Mouse (Mus musculus) ES-Bruce4 (cell line): ENCODE measurements around the gene Ptprk. TPM values are rescaled to one million over a fixed set of nuclear protein-coding genes. Genes with fewer than 3 reads are reported as not detected.

Experiments
- H3K27ac ChIP-seq: 2 replicates; pipeline ENCODE4 v1.5.1; 2012; ENCODE audit warnings: low read length, inconsistent platforms; ENCODE audit not compliant: insufficient read depth
- H3K27me3 ChIP-seq: 2 replicates; pipeline ENCODE4 v1.6.1; 2012; ENCODE audit warnings: mild to moderate bottlenecking, low read length, inconsistent platforms; ENCODE audit not compliant: control insufficient read depth, poor library complexity, insufficient read depth, severe bottlenecking
- H3K36me3 ChIP-seq: 2 replicates; pipeline ENCODE4 v1.6.1; 2012; ENCODE audit warnings: inconsistent platforms, mild to moderate bottlenecking, low read length, moderate library complexity; ENCODE audit not compliant: control insufficient read depth, poor library complexity, insufficient read depth, severe bottlenecking
- H3K4me1 ChIP-seq: one replicate; pipeline ENCODE4 v1.8.1; 2011; ENCODE audit warnings: low read length; ENCODE audit not compliant: control insufficient read depth, insufficient read depth
- H3K4me3 ChIP-seq: 2 replicates; pipeline ENCODE4 v1.5.1; 2011; ENCODE audit warnings: low read depth, mild to moderate bottlenecking, low read length
- H3K9ac ChIP-seq: 2 replicates; pipeline ENCODE4 v1.6.1; 2012; ENCODE audit warnings: low read depth, mild to moderate bottlenecking, inconsistent platforms; ENCODE audit not compliant: poor library complexity, severe bottlenecking
- H3K9me3 ChIP-seq: replicated peaks from 2 replicates; pipeline ENCODE4 v1.6.1; 2012; ENCODE audit warnings: mild to moderate bottlenecking, low read length, inconsistent platforms; ENCODE audit not compliant: control insufficient read depth, poor library complexity, insufficient read depth, severe bottlenecking
- CTCF ChIP-seq: IDR thresholded peaks from one replicate; pipeline ENCODE4 v1.8.1; 2011; ENCODE audit warnings: low read depth, low read length
- EP300 ChIP-seq: IDR thresholded peaks from 2 replicates; pipeline ENCODE4 v1.6.1; 2011; ENCODE audit warnings: low read depth, low read length; ENCODE audit not compliant: insufficient read depth
- POLR2A ChIP-seq: IDR thresholded peaks from one replicate; pipeline ENCODE4 v1.8.1; 2011; ENCODE audit warnings: low read length; ENCODE audit not compliant: insufficient read depth
- polyA plus RNA-seq: library from polyadenylated mRNA; stranded (reverse); fragments of >200 nt; gene quantifications from 2 replicates; pipeline ENCODE4 v1.2.4, GENCODE M21; 2011; ENCODE audit warnings: low read depth; ENCODE audit not compliant: missing spikeins, insufficient read depth, insufficient read length

The Ptprk gene
- polyA plus RNA-seq, 1 experiment, result 48.9 TPM

- no peak overlapping the region for H3K9ac ChIP-seq
- H3K4me1 ChIP-seq, result no peaks in the 10 kb centered on the region
- H3K9me3 ChIP-seq, result no peaks in the 10 kb centered on the region
- TF ChIP-seq EP300 (no peak), CTCF (no peak), POLR2A (no peak)
- no peak overlapping the region for H3K4me3 ChIP-seq
- H3K36me3 ChIP-seq, result no peaks in the 10 kb centered on the region; the same call in 1 of the 2 replicates
- H3K27me3 ChIP-seq, result no peaks in the 10 kb centered on the region
- no peak overlapping the region for H3K27ac ChIP-seq
Observed at GRCm38 (mm10) chr10:28098923-28099322, 24.3 kb downstream of the Ptprk start.

- Histone ChIP-seq H3K4me3 (no peak overlapping the region), H3K9ac (no peak overlapping the region), H3K9me3 (no peaks in the 10 kb centered on the region), H3K27ac (no peak overlapping the region), H3K36me3 (no peaks in the 10 kb centered on the region), H3K4me1 (no peaks in the 10 kb centered on the region), H3K27me3 (no peaks in the 10 kb centered on the region)
- TF ChIP-seq POLR2A (no peak), CTCF (no peak), EP300 (no peak)
Observed at GRCm38 (mm10) chr10:28103406-28103906, 28.8 kb downstream of the Ptprk start.

GRCm38 (mm10) chr10:28103924-28104323 is 29.3 kb downstream of the Ptprk start:
- Histone ChIP-seq H3K27ac (no peak overlapping the region), H3K4me3 (no peak overlapping the region), H3K9me3 (no peaks in the 10 kb centered on the region), H3K9ac (no peak overlapping the region), H3K4me1 (no peaks in the 10 kb centered on the region), H3K27me3 (no peaks in the 10 kb centered on the region), H3K36me3 (no peaks in the 10 kb centered on the region)
- TF ChIP-seq CTCF, result no peak
- no peak for TF ChIP-seq EP300
- no peak for TF ChIP-seq POLR2A

GRCm38 (mm10) chr10:28105247-28105646 is 30.6 kb downstream of the Ptprk start:
- Histone ChIP-seq H3K4me1 (no peaks in the 10 kb centered on the region), H3K9me3 (no peaks in the 10 kb centered on the region), H3K27me3 (no peaks in the 10 kb centered on the region), H3K27ac (no peak overlapping the region), H3K36me3 (no peaks in the 10 kb centered on the region), H3K9ac (no peak overlapping the region), H3K4me3 (no peak overlapping the region)
- TF ChIP-seq EP300 (no peak), POLR2A (no peak), CTCF (no peak)

DNA sequence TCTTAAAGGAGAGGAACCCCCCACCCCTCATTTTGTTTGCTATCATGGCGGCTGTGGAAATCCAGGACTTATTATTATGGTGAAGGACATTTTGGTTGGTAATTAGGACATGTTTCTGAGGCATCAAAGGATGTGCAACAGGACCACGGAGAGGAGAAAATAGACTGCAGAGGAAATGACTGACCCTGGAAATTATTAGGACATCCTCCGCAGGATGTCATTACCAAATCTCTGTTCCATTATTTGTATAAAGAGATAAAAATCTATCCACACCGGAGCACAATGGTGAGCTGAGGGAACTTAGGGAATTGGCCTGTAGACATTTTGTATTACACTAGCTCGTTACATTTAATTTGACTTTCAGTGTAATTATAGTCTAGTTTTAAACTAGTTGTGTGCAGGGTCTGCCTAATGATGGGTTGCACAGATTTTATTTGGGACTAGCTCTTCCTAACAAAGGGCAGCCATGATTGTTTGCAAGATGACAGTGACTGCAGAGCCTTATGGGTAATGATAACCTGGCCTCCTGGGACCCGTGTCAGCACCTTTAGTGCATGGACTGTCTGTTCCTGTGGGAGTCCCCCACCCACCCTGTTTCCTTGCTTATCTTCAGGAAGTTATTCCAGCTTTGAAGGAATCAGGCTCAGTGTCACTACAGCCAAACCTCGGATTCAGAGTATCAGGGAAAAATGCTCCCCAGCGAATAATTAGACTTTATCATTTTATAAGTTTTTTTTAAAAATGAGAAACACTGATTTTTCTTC is 38.4 kb downstream of the Ptprk start:
- H3K9me3 ChIP-seq, result no peaks in the 10 kb centered on the region; the same call in 1 of the 2 replicates
- no peak overlapping the region for H3K27ac ChIP-seq
- H3K9ac ChIP-seq, result no peak overlapping the region
- H3K4me1 ChIP-seq, result peaks cover 2% of the 10 kb centered on the region
- H3K27me3 ChIP-seq, result no peaks in the 10 kb centered on the region
- no peak overlapping the region for H3K4me3 ChIP-seq
- no peaks in the 10 kb centered on the region for H3K36me3 ChIP-seq
- TF ChIP-seq EP300 (no peak), CTCF (no peak), POLR2A (no peak)

GRCm38 (mm10) chr10:28113879-28114278 is 39.3 kb downstream of the Ptprk start:
- TF ChIP-seq POLR2A (no peak), CTCF (no peak), EP300 (no peak)
- no peaks in the 10 kb centered on the region for H3K27me3 ChIP-seq
- H3K9me3 ChIP-seq, result no peaks in the 10 kb centered on the region; the same call in 1 of the 2 replicates
- H3K9ac ChIP-seq, result no peak overlapping the region
- H3K27ac ChIP-seq, result no peak overlapping the region
- H3K4me1 ChIP-seq, result peaks cover 2% of the 10 kb centered on the region
- no peak overlapping the region for H3K4me3 ChIP-seq
- H3K36me3 ChIP-seq, result no peaks in the 10 kb centered on the region
